Mouse (Mus musculus) CD4-positive, CD25-positive, alpha-beta regulatory T cell, adult 2 months (primary cell): Measurements from ENCODE around the gene Dnlz.

Source experiments
- DNase-seq: peaks from one replicate; pipeline ENCODE4 v3.0.0-alpha.2; 2012; ENCODE audit warnings: low read depth, low spot score

Gene Dnlz

DNA sequence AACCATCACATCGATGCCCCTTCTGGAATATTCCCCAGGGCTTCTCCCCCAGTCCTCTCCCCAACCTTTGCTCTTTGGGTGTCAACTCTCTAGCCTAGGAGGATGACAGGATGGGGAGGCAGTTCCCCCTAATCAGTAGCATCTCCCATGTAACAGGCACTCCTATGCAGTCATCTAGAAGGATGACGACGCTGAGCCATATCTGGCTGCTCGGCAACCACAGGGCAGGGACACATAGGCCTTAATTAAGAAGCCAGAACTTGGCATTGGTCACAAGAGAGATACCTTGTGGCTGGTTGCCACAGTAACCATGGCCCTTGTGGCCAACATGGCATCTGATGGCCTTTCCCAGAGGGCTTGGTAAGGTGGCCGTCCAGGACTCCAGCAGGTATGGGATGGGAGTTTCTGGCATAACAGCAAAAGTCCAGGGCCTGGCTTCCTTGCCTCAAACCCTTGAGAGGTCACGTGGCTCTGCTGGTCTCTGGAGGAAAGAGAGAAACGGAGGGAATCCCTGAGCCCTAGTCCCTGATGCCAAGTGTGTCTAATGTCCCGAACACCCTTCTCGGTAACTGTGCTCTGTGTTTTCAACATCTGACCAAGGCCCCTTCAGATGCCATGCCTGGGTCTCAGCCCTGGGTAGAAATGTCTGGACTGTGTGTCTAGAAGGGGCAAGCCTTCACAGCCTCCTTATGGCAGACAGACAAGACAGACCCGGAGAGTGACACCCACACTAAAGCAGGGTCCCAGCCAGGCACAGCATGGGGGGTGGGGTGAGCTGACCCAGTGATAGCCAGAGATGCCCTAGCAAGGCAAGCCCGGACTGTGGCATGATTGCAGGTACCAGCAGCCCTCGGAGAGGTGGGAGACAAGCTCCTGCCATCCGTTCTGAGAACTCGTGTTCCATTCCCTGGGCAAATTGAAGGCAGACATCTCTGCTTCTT is 31.4 kb downstream of the Dnlz start:
- no peak for DNase-seq

DNA sequence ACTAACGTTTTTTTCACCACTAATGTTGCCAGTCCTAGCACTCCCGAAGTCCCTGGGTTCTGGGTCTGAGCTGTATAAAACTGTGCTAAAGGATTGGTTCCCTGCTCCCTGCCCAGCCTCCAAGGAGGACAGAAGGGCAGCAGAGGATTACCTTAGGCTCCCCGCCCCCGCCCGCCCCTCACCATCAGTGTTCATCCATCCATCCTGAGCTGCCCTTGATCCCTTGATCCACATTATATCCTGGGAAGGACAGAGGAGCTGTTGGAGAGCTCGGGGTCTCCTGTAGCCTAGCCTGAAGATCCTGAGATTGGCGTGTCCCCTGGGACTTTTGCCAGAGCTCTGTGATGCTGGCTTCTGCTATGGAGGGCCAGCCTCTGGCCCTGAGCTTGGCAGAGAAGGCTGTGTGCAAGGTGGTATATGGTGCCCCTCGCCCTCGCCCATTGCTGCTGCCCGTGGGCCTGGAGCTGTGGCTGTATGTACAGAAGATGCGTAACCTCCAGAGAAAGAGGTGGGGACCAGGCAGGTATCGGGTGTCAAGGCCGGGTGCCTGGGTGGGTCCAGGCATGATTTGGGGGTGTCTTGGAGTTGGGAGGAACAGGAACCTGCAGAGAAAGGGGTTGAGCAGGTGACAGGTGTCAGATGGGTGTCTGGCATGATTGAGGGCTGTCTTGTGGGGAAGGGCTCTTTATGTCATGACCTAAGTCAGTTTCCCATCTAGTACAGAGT is 32.2 kb downstream of the Dnlz start:
- no peak for DNase-seq

DNA sequence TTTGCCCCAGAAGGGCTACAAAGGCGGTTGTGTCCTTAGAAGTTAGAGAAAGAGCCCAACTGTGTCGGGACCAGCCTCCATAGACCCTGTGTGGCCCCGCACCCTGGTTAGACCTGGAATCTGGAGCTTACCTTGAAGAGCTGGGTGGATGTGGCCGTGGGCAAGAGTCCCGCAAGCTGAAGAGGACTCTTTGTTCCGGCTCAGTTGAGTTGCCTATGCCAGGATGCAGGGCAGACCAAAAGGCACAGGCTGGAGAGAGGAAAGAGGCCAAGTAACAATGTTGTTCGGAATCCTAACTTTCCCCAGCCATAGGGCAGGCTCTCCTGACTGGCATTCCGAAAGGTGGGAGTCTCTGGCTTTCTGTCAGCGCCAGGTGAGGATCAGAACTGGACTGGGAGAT is 32.8 kb downstream of the Dnlz start:
- DNase-seq: no peak

DNA sequence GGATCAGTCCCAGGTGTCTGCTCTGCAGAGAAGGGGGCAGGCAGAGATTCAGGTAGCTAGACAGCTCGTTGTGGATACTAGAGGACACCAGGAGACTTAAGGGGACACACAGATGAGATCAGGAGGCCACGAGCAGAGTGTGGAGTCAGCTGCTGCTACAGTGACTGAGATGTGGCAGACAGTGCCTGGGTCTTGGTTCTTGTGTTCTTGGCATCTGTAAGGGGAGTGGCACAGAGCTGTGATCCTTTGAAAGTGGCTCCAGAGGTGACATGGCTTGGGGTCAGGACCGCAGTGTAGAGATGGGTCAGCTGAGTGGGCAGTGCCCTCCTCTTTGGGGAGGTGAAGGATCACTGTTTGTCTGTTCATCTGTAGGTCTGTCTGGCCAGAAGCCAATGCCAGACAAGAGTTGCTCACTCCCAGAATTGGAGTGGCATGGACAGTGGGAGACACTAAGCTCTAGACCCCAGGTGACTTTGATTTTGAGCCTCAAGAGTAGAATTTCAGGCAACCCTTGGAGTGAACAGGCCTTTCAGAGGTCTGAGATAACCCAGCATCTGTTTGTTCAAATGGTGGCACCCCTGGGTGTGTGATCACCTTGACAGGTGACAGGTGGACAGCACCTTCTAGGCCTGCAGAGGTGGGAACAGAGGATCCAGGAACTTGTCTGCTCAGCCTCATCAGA is 33.8 kb downstream of the Dnlz start:
- no peak for DNase-seq

- DNase-seq: no peak
These were observed 34.5 kb downstream of the Dnlz start for GRCm38 (mm10) chr2:26317371-26317770.

GRCm38 (mm10) chr2:26316576-26317246 is 35.2 kb downstream of the Dnlz start:
- DNase-seq: peak; percentile 23

- no peak for DNase-seq
These were observed 36.0 kb downstream of the Dnlz start for GRCm38 (mm10) chr2:26315925-26316311.

DNA sequence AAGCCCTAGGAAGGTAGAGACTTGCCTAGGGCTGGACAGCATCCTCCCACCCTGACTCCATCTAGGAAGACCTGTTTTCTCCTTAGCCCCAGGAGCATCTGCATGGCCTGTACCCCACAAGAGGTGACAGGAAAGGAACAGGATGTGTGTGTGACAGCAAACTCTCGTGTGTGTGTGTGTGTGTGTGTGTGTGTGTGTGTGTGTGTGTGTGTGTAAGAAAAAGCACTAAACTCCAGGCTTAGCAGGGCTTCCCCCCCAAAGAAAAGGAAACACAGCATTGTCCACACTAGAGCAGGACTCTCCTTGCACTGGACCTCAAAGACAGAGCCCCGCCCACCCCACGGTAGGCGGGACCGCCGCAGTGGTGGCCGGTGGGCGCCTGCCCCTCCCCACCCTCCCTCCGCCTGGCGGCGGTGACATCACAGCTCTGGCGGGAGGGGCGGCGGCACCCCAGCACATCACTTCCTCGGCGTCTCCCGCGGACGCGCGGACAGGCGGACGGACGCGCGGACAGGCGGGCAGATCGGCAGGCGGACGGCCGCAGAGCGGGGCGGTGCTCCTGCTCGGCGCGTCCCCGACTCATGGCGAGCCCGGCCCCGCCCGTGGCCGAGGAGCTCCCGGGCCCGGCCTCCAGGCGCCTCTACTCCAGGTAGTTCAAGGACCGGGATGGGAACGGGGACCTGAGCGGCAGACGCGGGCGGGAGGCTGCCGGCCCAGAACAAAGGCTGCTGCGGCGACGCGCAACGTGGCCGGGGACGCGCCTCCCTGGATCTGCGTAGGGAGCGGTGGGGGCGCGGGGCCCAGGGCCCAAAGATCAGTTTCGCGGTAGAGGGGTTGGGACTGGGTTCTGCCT is 36.6 kb downstream of the Dnlz start, which contains the start of gene Gpsm1:
TSS of gene Gpsm1 (plus strand) at position 444 of the 853 bp plus-strand sequence.
- peak; percentile 80 for DNase-seq

- DNase-seq: no peak
These were observed 37.4 kb downstream of the Dnlz start for GRCm38 (mm10) chr2:26314281-26315071.

- DNase-seq: no peak
These were observed 38.5 kb downstream of the Dnlz start for GRCm38 (mm10) chr2:26313394-26313793.

- DNase-seq: peak; percentile 24
These were observed 39.1 kb downstream of the Dnlz start for GRCm38 (mm10) chr2:26312812-26313211.

GRCm38 (mm10) chr2:26311936-26312335 is 40.0 kb downstream of the Dnlz start:
- no peak for DNase-seq

GRCm38 (mm10) chr2:26309739-26310138 is 42.2 kb downstream of the Dnlz start:
- DNase-seq: no peak

- DNase-seq: no peak
These were observed 45.2 kb downstream of the Dnlz start for GRCm38 (mm10) chr2:26306702-26307101.

DNA sequence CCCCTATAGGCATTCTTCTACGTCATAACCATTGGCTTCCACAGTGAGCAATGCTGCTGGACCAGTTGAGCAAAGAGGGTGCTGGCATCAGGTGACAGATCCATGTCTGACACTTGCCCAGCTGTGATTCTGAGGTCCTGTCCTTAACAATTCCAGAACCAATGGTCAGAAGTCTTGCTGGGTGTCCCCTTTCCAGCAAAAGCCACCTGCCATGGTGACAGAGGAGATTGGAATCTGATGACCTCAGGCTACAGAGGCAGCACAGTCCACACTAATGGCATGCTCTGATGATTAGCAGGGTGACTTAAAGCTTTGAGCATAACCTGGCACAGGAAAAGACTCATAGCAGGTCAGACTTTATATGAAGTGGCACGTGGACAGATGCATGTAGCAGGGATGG is 46.4 kb downstream of the Dnlz start:
- no peak for DNase-seq

GRCm38 (mm10) chr2:26304711-26305110 is 47.2 kb downstream of the Dnlz start:
- no peak for DNase-seq

DNA sequence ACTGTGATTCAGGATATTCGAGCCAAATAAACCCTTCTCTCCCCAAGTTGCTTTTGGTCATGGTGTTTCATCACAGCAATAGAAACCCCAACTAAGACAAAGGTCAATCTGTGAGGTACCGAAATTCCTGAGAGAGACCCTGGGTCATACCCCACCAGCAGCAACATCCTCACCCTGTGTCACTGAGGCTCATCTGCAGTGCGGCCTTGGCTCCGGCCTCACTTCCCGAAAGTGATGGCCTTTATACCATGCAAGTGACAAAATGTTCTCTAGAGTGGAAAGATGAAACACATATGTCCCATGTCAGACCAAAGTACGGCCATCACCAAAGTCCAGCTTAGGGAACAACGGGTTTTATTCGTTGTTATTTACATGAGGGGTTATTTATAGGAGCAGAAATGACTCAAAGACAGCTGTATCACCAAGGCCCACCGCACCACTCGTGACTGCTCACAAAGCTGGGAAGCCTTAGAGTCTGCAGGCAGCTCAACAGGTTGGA is 49.9 kb downstream of the Dnlz start:
- no peak for DNase-seq

- DNase-seq: peak; percentile 83
These were observed 51.1 kb downstream of the Dnlz start for GRCm38 (mm10) chr2:26300808-26301174.

DNA sequence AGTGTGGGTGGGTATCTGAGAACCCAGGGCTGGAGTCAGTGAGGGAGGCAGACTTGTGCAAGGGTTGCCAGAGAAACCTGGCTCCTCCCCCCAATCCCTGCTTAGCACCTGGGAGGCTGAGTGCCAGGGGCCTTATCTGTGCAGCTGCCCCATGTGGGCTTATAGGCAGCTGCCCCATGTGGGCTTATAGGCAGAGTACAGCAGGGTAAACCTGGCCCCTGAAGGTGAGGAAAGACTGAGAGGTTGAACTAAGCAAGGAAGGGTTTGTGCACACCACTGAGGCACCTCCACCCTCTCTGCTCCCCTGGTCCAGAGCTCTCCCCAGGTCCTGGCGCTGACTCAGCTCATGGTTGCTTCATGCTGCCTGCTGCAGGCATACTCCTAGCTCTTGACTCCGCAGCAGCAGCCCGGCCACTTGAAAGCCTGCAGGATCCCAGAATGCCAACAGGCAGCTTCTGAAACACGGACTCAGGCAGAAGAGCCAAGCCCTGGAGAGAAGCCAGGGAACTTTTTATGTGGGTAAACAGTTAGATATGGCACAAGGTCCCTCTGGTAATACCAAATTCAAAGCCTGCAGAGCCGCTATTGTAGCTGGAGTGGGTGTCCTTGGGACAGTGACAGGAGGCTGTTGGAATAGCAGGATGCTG is 51.6 kb downstream of the Dnlz start:
- no peak for DNase-seq
